Mouse (Mus musculus) forebrain, embryonic 16.5 days (tissue): ENCODE measurements around the gene Rhov. TPM values are rescaled to one million over a fixed set of nuclear protein-coding genes. Genes with fewer than 3 reads are reported as not detected.
A peak's percentile ranks its signal among the peaks of the same experiment; 100 is the strongest.

Source experiments
- ATAC-seq: fragments of 200-750 bp; cut with Nextera tagmentation; 2 replicates; pipeline ENCODE4 v1.8.0; 2017; ENCODE audit warnings: mild to moderate bottlenecking, moderate library complexity
- H3K27ac ChIP-seq: fragments of 300-500 bp; sonication (generic); 2 replicates; pipeline ENCODE4 v1.5.1; 2014; ENCODE audit warnings: low read length, control low read depth
- H3K27me3 ChIP-seq: fragments of 300-500 bp; sonication (generic); replicated peaks from 2 replicates; pipeline ENCODE4 v1.6.1; 2014; ENCODE audit warnings: low read length; ENCODE audit not compliant: control insufficient read depth, insufficient read depth
- H3K36me3 ChIP-seq: fragments of 300-500 bp; sonication (generic); 2 replicates; pipeline ENCODE4 v1.6.1; 2014; ENCODE audit not compliant: control insufficient read depth, insufficient read depth
- H3K4me1 ChIP-seq: fragments of 300-500 bp; sonication (generic); replicated peaks from 2 replicates; pipeline ENCODE4 v1.6.1; 2014; ENCODE audit warnings: low read length; ENCODE audit not compliant: control insufficient read depth, insufficient read depth
- H3K4me2 ChIP-seq: fragments of 300-500 bp; sonication (generic); 2 replicates; pipeline ENCODE4 v1.6.1; 2014; ENCODE audit warnings: mild to moderate bottlenecking, low read length, control low read depth
- H3K4me3 ChIP-seq: fragments of 300-500 bp; sonication (generic); replicated peaks from 2 replicates; pipeline ENCODE4 v1.5.1; 2014; ENCODE audit warnings: mild to moderate bottlenecking, low read length, control low read depth
- H3K9ac ChIP-seq: fragments of 300-500 bp; sonication (generic); replicated peaks from 2 replicates; pipeline ENCODE4 v1.6.1; 2014; ENCODE audit warnings: low read depth, low read length, control low read depth
- H3K9me3 ChIP-seq: fragments of 300-500 bp; sonication (generic); 2 replicates; pipeline ENCODE4 v1.6.1; 2016; ENCODE audit warnings: low read length; ENCODE audit not compliant: control insufficient read depth
- WGBS: fragments of 180-500 bp; shearing (Covaris S2); extraction: QIAGEN DNeasy Blood & Tissue Kit; methylation state at CpG from one replicate; pipeline ENCODE4 v1.1.7; 2014; 5-methylcytosine and 5-hydroxymethylcytosine counted together
- polyA plus RNA-seq: library from polyadenylated mRNA; unstranded; fragments of >200 nt; fragmentation: Nextera tagmentation; extraction: Ambion mirVana; gene quantifications from 2 replicates; pipeline ENCODE4 v1.2.1, GENCODE M21; 2015

Gene Rhov
- polyA plus RNA-seq, 1 experiment from 2014 or later: 31.8 TPM

- Histone ChIP-seq H3K4me1 (peaks cover 12% of the 10 kb centered on the region), H3K9ac (no peak overlapping the region), H3K4me3 (no peak overlapping the region), H3K27ac (no peak overlapping the region), H3K4me2 (no peak overlapping the region), H3K36me3 (peaks cover 27% of the 10 kb centered on the region), H3K9me3 (no peaks in the 10 kb centered on the region), H3K27me3 (no peaks in the 10 kb centered on the region)
- no peak for ATAC-seq
- 93% methylated on average over 34 of the region's 34 CpGs for WGBS
These were observed 22.8 kb upstream of the Rhov start for GRCm38 (mm10) chr2:119293776-119294390.

- ATAC-seq: no peak
- WGBS: 94% methylated on average over 17 of the region's 17 CpGs
- no peak overlapping the region for H3K4me2 ChIP-seq
- H3K27ac ChIP-seq: no peak overlapping the region
- H3K27me3 ChIP-seq: no peaks in the 10 kb centered on the region
- peaks cover 24% of the 10 kb centered on the region for H3K36me3 ChIP-seq
- H3K9me3 ChIP-seq: no peaks in the 10 kb centered on the region
- H3K9ac ChIP-seq: no peak overlapping the region
- H3K4me1 ChIP-seq: peaks cover 12% of the 10 kb centered on the region
- H3K4me3 ChIP-seq: no peak overlapping the region
These were observed 22.2 kb upstream of the Rhov start for GRCm38 (mm10) chr2:119293311-119293710.

- H3K4me1 ChIP-seq: peaks cover 16% of the 10 kb centered on the region
- no peak for ATAC-seq
- H3K9me3 ChIP-seq: no peaks in the 10 kb centered on the region
- no peak overlapping the region for H3K4me3 ChIP-seq
- 93% methylated on average over 17 of the region's 17 CpGs for WGBS
- no peaks in the 10 kb centered on the region for H3K27me3 ChIP-seq
- H3K9ac ChIP-seq: no peak overlapping the region
- peaks cover 22% of the 10 kb centered on the region for H3K36me3 ChIP-seq
- H3K27ac ChIP-seq: no peak overlapping the region
- no peak overlapping the region for H3K4me2 ChIP-seq
These were observed 21.8 kb upstream of the Rhov start for GRCm38 (mm10) chr2:119292852-119293251.

GRCm38 (mm10) chr2:119292281-119292680 is 21.2 kb upstream of the Rhov start:
- whole genome bisulfite sequencing: 92% methylated on average over 5 of the region's 5 CpGs
- H3K27ac ChIP-seq: no peak overlapping the region

GRCm38 (mm10) chr2:119289014-119289416 is 17.9 kb upstream of the Rhov start:
- Histone ChIP-seq H3K9ac (peak overlapping the region; percentile 80), H3K27ac (no peak overlapping the region; the same call in 1 of the 2 replicates), H3K9me3 (no peaks in the 10 kb centered on the region), H3K4me1 (peaks cover 17% of the 10 kb centered on the region), H3K4me3 (peak overlapping the region; percentile 78), H3K27me3 (no peaks in the 10 kb centered on the region), H3K36me3 (peaks cover 2% of the 10 kb centered on the region; the same call in 1 of the 2 replicates), H3K4me2 (peak overlapping the region; percentile 83)
- under 1% methylated on average over 11 of the region's 11 CpGs for WGBS
- peak; percentile 29 for ATAC-seq

More at GRCm38 (mm10) chr2:119292281-119292680, 21.2 kb upstream of the Rhov start:
- Histone ChIP-seq H3K9ac (no peak overlapping the region), H3K9me3 (no peaks in the 10 kb centered on the region), H3K27me3 (no peaks in the 10 kb centered on the region), H3K36me3 (peaks cover 17% of the 10 kb centered on the region), H3K4me2 (no peak overlapping the region), H3K4me3 (no peak overlapping the region), H3K4me1 (peaks cover 17% of the 10 kb centered on the region)
- ATAC-seq: no peak

- no peaks in the 10 kb centered on the region for H3K9me3 ChIP-seq
- under 1% methylated on average over 31 of the region's 31 CpGs for WGBS
- H3K4me3 ChIP-seq: peak within 1 kb of the TSS; percentile 78
- peak within 1 kb of the TSS; percentile 76 for H3K27ac ChIP-seq
- peaks cover 17% of the 10 kb centered on the region for H3K4me1 ChIP-seq
- peak; percentile 95 for ATAC-seq
- peaks cover 2% of the 10 kb centered on the region; the same call in 1 of the 2 replicates for H3K36me3 ChIP-seq
- H3K4me2 ChIP-seq: peak within 1 kb of the TSS; percentile 83
- H3K27me3 ChIP-seq: no peaks in the 10 kb centered on the region
- peak within 1 kb of the TSS; percentile 80 for H3K9ac ChIP-seq
These were observed 17.3 kb upstream of the Rhov start, which contains the start of gene Vps18 for GRCm38 (mm10) chr2:119288270-119288882. Gene Vps18 (plus strand): TSS chr2:119288740.

GRCm38 (mm10) chr2:119287372-119287771 is 16.3 kb upstream of the Rhov start:
- Histone ChIP-seq H3K4me3 (no peak overlapping the region), H3K27ac (no peak overlapping the region), H3K36me3 (no peaks in the 10 kb centered on the region), H3K27me3 (no peaks in the 10 kb centered on the region), H3K4me2 (no peak overlapping the region), H3K9me3 (no peaks in the 10 kb centered on the region), H3K9ac (no peak overlapping the region), H3K4me1 (peaks cover 17% of the 10 kb centered on the region)
- no peak for ATAC-seq
- WGBS: 89% methylated on average over 5 of the region's 5 CpGs

- no peaks in the 10 kb centered on the region for H3K9me3 ChIP-seq
- H3K27me3 ChIP-seq: no peaks in the 10 kb centered on the region
- H3K4me2 ChIP-seq: no peak overlapping the region
- ATAC-seq: no peak
- no peak overlapping the region for H3K27ac ChIP-seq
- H3K4me3 ChIP-seq: no peak overlapping the region
- no peak overlapping the region for H3K9ac ChIP-seq
- WGBS: 88% methylated on average over 7 of the region's 7 CpGs
- no peaks in the 10 kb centered on the region for H3K36me3 ChIP-seq
- H3K4me1 ChIP-seq: no peaks in the 10 kb centered on the region
These were observed 11.0 kb upstream of the Rhov start for GRCm38 (mm10) chr2:119281899-119282565.

GRCm38 (mm10) chr2:119277810-119278209 is 6.7 kb upstream of the Rhov start:
- WGBS: 86% methylated on average over 23 of the region's 23 CpGs
- ATAC-seq: no peak
- no peak overlapping the region for H3K27ac ChIP-seq

More at GRCm38 (mm10) chr2:119277810-119278209, 6.7 kb upstream of the Rhov start:
- H3K4me3 ChIP-seq: no peak overlapping the region
- no peak overlapping the region for H3K9ac ChIP-seq
- H3K36me3 ChIP-seq: no peaks in the 10 kb centered on the region
- no peaks in the 10 kb centered on the region for H3K27me3 ChIP-seq
- H3K4me1 ChIP-seq: no peaks in the 10 kb centered on the region
- H3K4me2 ChIP-seq: no peak overlapping the region
- H3K9me3 ChIP-seq: no peaks in the 10 kb centered on the region
